Mouse (Mus musculus): Measurements from ENCODE around the gene Ltv1. TPM values are rescaled to one million over a fixed set of nuclear protein-coding genes. Genes with fewer than 3 reads are reported as not detected.

Ltv1 gene
- polyA plus RNA-seq (2021; fragmentation: Nextera tagmentation) = 16.6 and 18.2 TPM in 2 replicates
- long read RNA-seq, experiment 1, transcript Ltv1-201 (11 exons, 2,297 nt) = major isoform, 39 of 42 reads
- long read RNA-seq, experiment 1, partial matches to known transcripts = 3 of 42 reads
- long read RNA-seq, experiment 1, other reads (novel, unspliced or antisense) = 0 of 42 reads
- long read RNA-seq, experiment 2, transcript Ltv1-201 (11 exons, 2,297 nt) = major isoform, 127 of 152 reads
- long read RNA-seq, experiment 2, partial matches to known transcripts = 7 of 152 reads
- long read RNA-seq, experiment 2, other reads (novel, unspliced or antisense) = 18 of 152 reads

DNA sequence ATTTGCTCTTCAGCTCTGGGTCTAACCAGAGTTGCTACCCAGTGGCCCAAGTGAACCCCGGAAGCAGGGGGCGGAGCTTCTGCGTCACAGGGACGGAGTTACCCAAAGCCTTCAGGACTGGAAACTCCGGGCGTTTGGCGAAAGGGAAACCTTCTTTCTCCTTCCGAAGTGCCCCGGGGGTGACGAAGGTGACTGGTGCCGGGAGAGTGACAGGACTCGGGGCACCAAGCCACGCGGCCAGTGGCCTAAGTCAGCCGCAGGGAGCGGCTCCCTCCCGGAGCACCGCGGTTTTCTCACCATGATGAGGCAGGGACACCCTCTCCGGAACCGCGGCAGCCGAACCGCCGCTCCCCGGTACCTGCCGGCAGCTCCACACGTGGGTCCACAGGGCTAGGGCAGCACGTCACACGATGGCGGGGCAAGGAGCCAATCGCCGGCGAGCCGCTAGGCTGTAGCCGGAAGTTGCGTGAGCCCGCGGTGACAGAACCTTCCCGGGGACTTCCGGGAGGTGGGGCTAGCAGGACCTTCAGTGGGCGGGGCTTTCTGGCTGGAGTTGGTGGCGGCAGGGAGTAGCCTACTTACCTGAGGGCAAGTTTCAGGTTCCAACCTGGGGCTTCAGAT is at the start of gene Ltv1:
Gene Ltv1 (minus strand): TSS at position 438 of the 621 bp plus-strand sequence.

GRCm38 (mm10) chr10:13177973-13178624 is 14.9 kb downstream of the Ltv1 start, which contains the start of gene Zc2hc1b:
Zc2hc1b (minus strand) TSS chr10:13178023.

Other genes with a start within 250 kb of the Ltv1 start
- gene Stx11, start 228.9 kb downstream of the Ltv1 start, polyA plus RNA-seq (2021; fragmentation: Nextera tagmentation) = 0.06 and 0.24 TPM in 2 replicates
- 59.6 and 59.8 TPM in 2 replicates for gene Sf3b5, start 187.8 kb downstream of the Ltv1 start, polyA plus RNA-seq (2021; fragmentation: Nextera tagmentation)
- gene Plagl1, start 132.7 kb downstream of the Ltv1 start, polyA plus RNA-seq (2021; fragmentation: Nextera tagmentation) = 7.1 and 7.5 TPM in 2 replicates
- gene Zc2hc1b, start 15.1 kb downstream of the Ltv1 start, polyA plus RNA-seq (2021; fragmentation: Nextera tagmentation) = not detected in 2 replicates